Mouse (Mus musculus) forebrain, postnatal 0 days (tissue): ENCODE data around the gene Sat2. TPM values are rescaled to one million over a fixed set of nuclear protein-coding genes. Genes with fewer than 3 reads are reported as not detected.

Source experiments
- ATAC-seq: fragments of 200-750 bp; cut with Nextera tagmentation; 2 replicates; pipeline ENCODE4 v1.8.0; 2017; ENCODE audit warnings: mild to moderate bottlenecking, moderate library complexity
- DNase-seq: peaks from one replicate; pipeline ENCODE4 v3.0.0-alpha.2; 2015
- H3K27ac ChIP-seq: fragments of 300-500 bp; sonication (generic); 2 replicates; pipeline ENCODE4 v1.5.1; 2014; ENCODE audit warnings: low read depth, mild to moderate bottlenecking, antibody characterized with exemption, low read length, moderate library complexity, mixed read lengths
- H3K27me3 ChIP-seq: fragments of 300-500 bp; sonication (generic); 2 replicates; pipeline ENCODE4 v1.6.1; 2014; ENCODE audit warnings: mild to moderate bottlenecking, low read length, mixed read lengths; ENCODE audit not compliant: insufficient read depth
- H3K36me3 ChIP-seq: fragments of 300-500 bp; sonication (generic); 2 replicates; pipeline ENCODE4 v1.6.1; 2014; ENCODE audit warnings: mild to moderate bottlenecking, moderate library complexity; ENCODE audit not compliant: insufficient read depth
- H3K4me1 ChIP-seq: fragments of 300-500 bp; sonication (generic); 2 replicates; pipeline ENCODE4 v1.6.1; 2014; ENCODE audit warnings: antibody characterized with exemption; ENCODE audit not compliant: insufficient read depth
- H3K4me2 ChIP-seq: fragments of 300-500 bp; sonication (generic); 2 replicates; pipeline ENCODE4 v1.6.1; 2014; ENCODE audit warnings: low read depth, mild to moderate bottlenecking, moderate library complexity
- H3K4me3 ChIP-seq: fragments of 300-500 bp; sonication (generic); 2 replicates; pipeline ENCODE4 v1.5.1; 2014; ENCODE audit warnings: low read depth, low read length, mixed read lengths
- H3K9ac ChIP-seq: fragments of 300-500 bp; sonication (generic); 2 replicates; pipeline ENCODE4 v1.6.1; 2014; ENCODE audit warnings: mild to moderate bottlenecking
- H3K9me3 ChIP-seq: fragments of 300-500 bp; sonication (generic); 2 replicates; pipeline ENCODE4 v1.6.1; 2016; ENCODE audit warnings: low read length
- CTCF ChIP-seq: sonication (generic); IDR thresholded peaks from 2 replicates; pipeline ENCODE4 v1.5.1; 2016; ENCODE audit warnings: antibody characterized with exemption, control low read depth, low read depth
- WGBS: fragments of 180-500 bp; shearing (Covaris S2); extraction: QIAGEN DNeasy Blood & Tissue Kit; methylation state at CpG from one replicate; pipeline ENCODE4 v1.1.7; 2014; 5-methylcytosine and 5-hydroxymethylcytosine counted together
- polyA plus RNA-seq: library from polyadenylated mRNA; unstranded; fragments of >200 nt; fragmentation: Nextera tagmentation; extraction: Ambion mirVana; gene quantifications from 2 replicates; pipeline ENCODE4 v1.2.1, GENCODE M21; 2015
- total RNA-seq: library from RNA; depleted of rRNA; stranded (reverse); fragments of >200 nt; gene quantifications from 2 replicates; pipeline ENCODE4 v1.2.3, GENCODE M21; 2014

Gene Sat2
- total and polyA plus RNA-seq, 2 experiments from 2014 or later: 8.6 to 28.0 TPM

DNA sequence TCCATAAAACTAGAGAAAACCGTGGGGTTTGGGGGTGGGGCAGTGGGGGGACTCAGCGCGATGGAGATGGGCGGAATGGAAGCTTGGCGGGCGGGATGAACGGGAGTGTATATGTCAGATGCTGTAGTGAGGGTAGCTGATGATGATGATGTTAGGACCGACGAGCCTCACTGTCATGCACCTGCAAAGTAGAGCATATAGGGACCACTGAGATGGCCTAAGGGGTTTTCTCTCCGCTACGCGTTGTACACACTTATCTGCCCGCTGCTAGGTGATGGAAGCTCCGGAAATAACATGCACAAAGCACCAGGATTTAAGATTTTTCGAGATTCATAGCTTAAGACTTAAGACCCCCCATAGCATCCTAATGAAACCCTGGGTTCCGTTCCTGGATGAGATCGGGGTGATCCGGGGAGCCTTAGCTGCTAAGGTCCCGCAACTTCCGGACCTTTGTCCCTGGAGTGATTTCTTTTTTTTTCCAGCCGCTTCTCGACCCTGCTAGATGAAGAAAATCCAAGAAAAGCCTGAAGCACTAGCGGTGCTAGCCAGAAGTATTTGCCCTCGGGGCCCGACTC, 41.2 kb upstream of the Sat2 start:
- peak overlapping the region; percentile 92 for H3K27ac ChIP-seq
- DNase-seq (no peak), ATAC-seq (no peak)

DNA sequence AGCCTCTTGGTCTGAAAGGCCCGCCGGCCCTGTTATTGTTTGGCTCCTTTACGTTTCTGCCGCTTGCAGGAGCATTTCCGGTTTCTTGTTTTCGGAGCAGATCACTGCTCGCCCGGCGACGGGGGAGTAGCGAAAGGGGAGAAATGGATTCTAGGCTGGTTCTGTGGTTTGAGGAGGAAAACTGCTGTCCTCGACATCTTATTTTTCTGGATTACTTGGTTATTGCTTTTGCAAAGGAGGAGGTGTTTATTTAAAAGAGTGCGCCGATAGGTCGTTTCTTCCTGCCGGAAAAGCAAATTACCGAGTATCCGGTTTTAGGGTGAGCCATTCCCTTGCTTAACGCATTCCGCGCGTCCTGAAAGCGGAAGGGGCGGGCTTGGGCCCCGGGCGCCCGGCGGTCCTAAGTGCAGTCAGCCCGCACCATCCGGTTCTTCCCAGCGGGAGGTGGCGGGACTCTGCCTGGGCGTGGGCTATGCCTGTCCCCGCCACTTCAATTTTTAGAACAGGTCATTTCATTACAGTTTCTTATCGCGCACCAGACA, 40.6 kb upstream of the Sat2 start:
- peak; percentile 85 for ATAC-seq
- Histone ChIP-seq H3K36me3 (no peaks in the 10 kb centered on the region), H3K9ac (peak overlapping the region; percentile 65), H3K9me3 (no peaks in the 10 kb centered on the region), H3K4me2 (peak overlapping the region; percentile 78), H3K27me3 (no peaks in the 10 kb centered on the region), H3K4me1 (peaks cover 4% of the 10 kb centered on the region; the same call in 1 of the 2 replicates), H3K27ac (peak overlapping the region; percentile 92), H3K4me3 (peak overlapping the region; percentile 79)
- WGBS: under 1% methylated on average over 36 of the region's 36 CpGs
- no peak for TF ChIP-seq CTCF
- peak; percentile 95 for DNase-seq

More for the DNA sequence above, 41.2 kb upstream of the Sat2 start:
- TF ChIP-seq CTCF: no peak
- H3K4me1 ChIP-seq: peaks cover 4% of the 10 kb centered on the region; the same call in 1 of the 2 replicates
- peak overlapping the region; percentile 78 for H3K4me2 ChIP-seq
- H3K9ac ChIP-seq: peak overlapping the region; percentile 65
- H3K4me3 ChIP-seq: peak overlapping the region; percentile 79
- no peaks in the 10 kb centered on the region for H3K9me3 ChIP-seq
- H3K36me3 ChIP-seq: no peaks in the 10 kb centered on the region
- no peaks in the 10 kb centered on the region for H3K27me3 ChIP-seq
- under 1% methylated on average over 25 of the region's 25 CpGs for WGBS

DNA sequence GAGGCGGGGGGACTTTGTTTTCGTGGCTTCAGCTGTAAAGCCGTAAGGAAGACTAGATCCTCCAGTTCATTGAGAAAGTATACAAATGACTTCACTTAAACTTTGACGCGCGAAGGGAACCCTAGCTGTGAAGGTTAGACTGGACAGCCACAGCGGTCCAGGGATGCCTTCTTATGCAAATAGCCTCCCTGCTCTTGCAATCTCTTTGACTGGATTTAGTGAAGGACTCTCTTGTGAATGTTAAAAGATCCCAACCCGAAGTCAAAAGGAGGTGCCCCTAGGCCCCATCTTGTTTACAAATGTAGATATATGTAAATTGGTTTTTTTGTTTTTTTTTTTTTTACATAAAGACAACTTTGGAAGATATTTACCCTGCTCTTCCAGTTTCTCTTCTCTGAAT, 40.0 kb upstream of the Sat2 start:
- H3K9ac ChIP-seq: peak overlapping the region; percentile 65
- TF ChIP-seq CTCF: no peak
- ATAC-seq (no peak), DNase-seq (no peak)
- no peaks in the 10 kb centered on the region for H3K9me3 ChIP-seq
- WGBS: 0% methylated on average over 8 of the region's 8 CpGs
- peak overlapping the region; percentile 78 for H3K4me2 ChIP-seq
- peak overlapping the region; percentile 79 for H3K4me3 ChIP-seq
- H3K27ac ChIP-seq: peak overlapping the region; percentile 92
- H3K27me3 ChIP-seq: no peaks in the 10 kb centered on the region
- peaks cover 3% of the 10 kb centered on the region; the same call in 1 of the 2 replicates for H3K4me1 ChIP-seq
- H3K36me3 ChIP-seq: no peaks in the 10 kb centered on the region

DNA sequence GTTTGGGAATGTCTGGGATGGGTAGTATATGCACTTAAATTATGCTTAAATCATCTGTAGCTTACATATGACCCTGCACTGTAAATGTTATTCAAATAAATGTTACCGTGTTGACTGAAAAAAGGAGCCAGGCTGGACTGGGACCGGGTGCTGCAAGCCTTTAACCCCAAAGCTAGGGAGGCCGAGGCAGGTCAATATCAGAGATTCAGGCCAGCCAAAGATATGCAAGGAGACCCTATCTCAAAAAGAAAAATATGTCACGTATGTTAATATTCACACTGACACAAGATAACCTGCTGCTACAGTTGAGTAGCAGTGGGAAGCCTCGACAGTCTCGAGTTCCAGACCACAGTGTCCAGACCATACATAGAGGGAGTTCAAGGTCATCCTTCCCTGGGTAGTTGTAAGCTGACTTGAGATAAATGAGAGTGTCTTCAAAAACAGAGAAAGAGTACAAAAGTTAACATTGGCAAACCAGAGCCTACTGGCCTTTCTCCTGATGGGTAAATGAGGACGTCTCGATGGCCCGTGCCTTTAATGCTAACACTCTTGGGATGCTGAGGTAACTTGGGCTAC, 39.5 kb upstream of the Sat2 start:
- Histone ChIP-seq H3K36me3 (peaks cover 4% of the 10 kb centered on the region), H3K4me3 (peak overlapping the region; percentile 79; the same call in 1 of the 2 replicates), H3K4me2 (peak overlapping the region; percentile 78), H3K27ac (no peak overlapping the region), H3K27me3 (no peaks in the 10 kb centered on the region), H3K9ac (no peak overlapping the region), H3K4me1 (no peaks in the 10 kb centered on the region; the same call in 1 of the 2 replicates), H3K9me3 (no peaks in the 10 kb centered on the region)
- TF ChIP-seq CTCF: no peak
- no peak for DNase-seq
- 61% methylated on average over 9 of the region's 9 CpGs for WGBS
- ATAC-seq: no peak

DNA sequence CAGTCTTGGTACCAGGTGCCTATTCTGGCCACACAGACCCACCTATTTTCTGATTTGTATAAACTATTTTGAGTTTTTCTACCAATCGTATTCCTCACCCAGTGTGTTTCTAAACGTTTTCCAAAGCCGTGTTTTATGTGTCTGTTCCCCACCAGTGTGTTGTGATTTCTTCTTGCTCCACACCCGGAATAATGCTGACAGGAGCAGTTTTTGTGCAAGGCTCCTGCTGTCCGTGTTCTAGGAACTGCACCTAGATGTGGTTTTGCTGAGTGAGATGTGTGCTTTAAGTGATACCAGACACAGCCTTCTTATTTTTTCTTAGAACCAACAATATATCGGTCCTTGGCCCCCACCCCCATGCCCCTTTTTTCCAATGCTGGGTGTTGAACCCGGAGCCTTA, 37.8 kb upstream of the Sat2 start:
- H3K9ac ChIP-seq: no peak overlapping the region
- H3K4me3 ChIP-seq: no peak overlapping the region
- TF ChIP-seq CTCF: no peak
- DNase-seq (no peak), ATAC-seq (no peak)
- no peak overlapping the region for H3K27ac ChIP-seq
- H3K4me2 ChIP-seq: no peak overlapping the region
- WGBS: 84% methylated on average over 7 of the region's 7 CpGs
- H3K9me3 ChIP-seq: no peaks in the 10 kb centered on the region
- H3K4me1 ChIP-seq: no peaks in the 10 kb centered on the region
- peaks cover 20% of the 10 kb centered on the region for H3K36me3 ChIP-seq
- no peaks in the 10 kb centered on the region for H3K27me3 ChIP-seq

DNA sequence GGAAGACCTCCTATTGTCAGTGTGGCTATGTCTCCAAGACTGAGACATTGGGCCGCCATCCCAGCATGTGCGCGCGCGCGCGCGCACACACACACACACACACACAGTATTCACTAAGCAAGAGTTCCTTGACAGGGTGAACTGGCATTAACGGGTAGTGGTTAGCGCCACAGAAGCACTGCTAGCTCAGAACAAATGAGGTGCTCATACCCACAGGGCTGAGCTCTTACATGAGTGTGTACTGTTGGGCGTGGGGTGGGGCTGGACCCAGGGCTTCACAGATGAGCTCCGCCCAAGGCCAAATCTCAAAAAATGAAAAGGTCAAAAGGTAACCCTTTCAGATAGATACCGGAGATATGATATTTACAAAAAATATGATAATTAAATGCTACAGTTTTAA, 36.9 kb upstream of the Sat2 start:
- no peak overlapping the region for H3K4me3 ChIP-seq
- H3K4me1 ChIP-seq: no peaks in the 10 kb centered on the region
- no peaks in the 10 kb centered on the region for H3K9me3 ChIP-seq
- no peak overlapping the region for H3K9ac ChIP-seq
- H3K4me2 ChIP-seq: no peak overlapping the region
- TF ChIP-seq CTCF: no peak
- ATAC-seq (no peak), DNase-seq (no peak)
- H3K36me3 ChIP-seq: peaks cover 30% of the 10 kb centered on the region
- 89% methylated on average over 13 of the region's 13 CpGs for WGBS
- H3K27ac ChIP-seq: no peak overlapping the region
- no peaks in the 10 kb centered on the region for H3K27me3 ChIP-seq

DNA sequence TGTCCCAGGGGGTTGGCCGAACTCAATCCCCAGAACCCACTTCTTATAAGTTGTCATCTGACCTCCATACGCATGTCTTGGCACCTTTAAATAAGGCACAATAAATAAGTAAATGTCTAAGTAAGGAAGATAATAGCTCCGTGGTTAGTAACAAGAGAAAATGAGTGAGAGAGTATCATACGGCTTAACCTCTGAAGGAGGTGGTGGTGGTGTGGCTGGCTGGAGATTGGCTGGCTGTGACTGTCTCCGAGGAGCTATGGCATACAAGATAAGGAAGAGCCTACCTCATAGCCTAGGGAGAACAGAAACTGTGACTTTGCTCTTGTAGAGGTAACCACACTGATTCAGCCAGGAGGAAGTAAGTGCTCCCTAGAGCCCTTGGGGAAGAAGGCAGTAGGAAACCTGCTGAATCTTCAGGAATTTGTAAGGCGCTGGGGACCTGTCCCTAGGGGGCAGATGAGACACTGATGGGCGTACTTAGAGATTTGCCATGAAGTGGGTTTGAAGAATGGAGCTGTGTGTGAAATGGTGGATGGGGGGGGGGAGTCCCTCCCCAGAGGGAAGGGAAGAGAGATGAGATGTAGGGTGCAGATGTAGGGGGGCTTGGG, 36.0 kb upstream of the Sat2 start:
- Histone ChIP-seq H3K4me2 (no peak overlapping the region), H3K36me3 (peaks cover 38% of the 10 kb centered on the region), H3K4me1 (no peaks in the 10 kb centered on the region), H3K9me3 (no peaks in the 10 kb centered on the region), H3K9ac (no peak overlapping the region), H3K27me3 (no peaks in the 10 kb centered on the region), H3K27ac (no peak overlapping the region), H3K4me3 (no peak overlapping the region)
- no peak for DNase-seq
- 80% methylated on average over 7 of the region's 7 CpGs for WGBS
- TF ChIP-seq CTCF: no peak
- no peak for ATAC-seq
